Mouse (Mus musculus): ENCODE data around the gene OR5BS1P.

DNA sequence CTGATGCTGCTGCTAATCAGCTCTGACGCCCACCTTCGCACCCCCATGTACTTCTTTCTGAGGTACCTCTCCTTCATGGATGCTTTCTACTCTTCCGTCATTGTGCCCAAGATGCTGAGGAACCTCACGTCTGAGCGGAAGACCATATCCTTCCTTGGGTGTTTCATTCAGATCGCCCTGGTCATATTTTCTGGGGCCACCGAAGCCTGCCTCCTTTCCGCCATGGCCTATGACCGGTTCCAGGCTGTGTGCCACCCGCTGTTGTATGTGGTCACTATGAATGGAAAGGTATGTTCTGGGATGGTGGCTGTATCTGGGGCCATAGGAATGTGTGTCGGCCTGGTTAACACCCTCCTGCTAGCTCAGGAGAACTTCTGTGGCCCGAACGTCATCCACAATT, 1.8 kb downstream of the OR5BS1P start:
- TF ChIP-seq CTCF (IDR thresholded peaks at IDR 0.05; ENCODE audit: extremely low read depth, insufficient read depth, low read length) (no peak), POLR2A (IDR thresholded peaks at IDR 0.05; ENCODE audit: extremely low read depth, insufficient read depth, low read length) (no peak)

All from cortical plate, adult 2 months (tissue).